Mouse (Mus musculus) limb, embryonic 10.5 days (tissue): Measurements from ENCODE around the gene Tesmin. TPM values are rescaled to one million over a fixed set of nuclear protein-coding genes. Genes with fewer than 3 reads are reported as not detected.

Source experiments
- DNase-seq: peaks from one replicate; pipeline ENCODE4 v3.0.0-alpha.2; 2017; ENCODE audit warnings: low spot score
- H3K27ac ChIP-seq: fragments of 300-500 bp; sonication (generic); 2 replicates; pipeline ENCODE4 v1.5.1; 2016; ENCODE audit warnings: mild to moderate bottlenecking
- H3K27me3 ChIP-seq: fragments of 300-500 bp; sonication (generic); 2 replicates; pipeline ENCODE4 v1.6.1; 2016; ENCODE audit warnings: low read depth, mild to moderate bottlenecking; ENCODE audit not compliant: poor library complexity, severe bottlenecking
- H3K36me3 ChIP-seq: fragments of 300-500 bp; sonication (generic); 2 replicates; pipeline ENCODE4 v1.6.1; 2016; ENCODE audit warnings: mild to moderate bottlenecking, moderate library complexity
- H3K4me1 ChIP-seq: fragments of 300-500 bp; sonication (generic); 2 replicates; pipeline ENCODE4 v1.6.1; 2016
- H3K4me3 ChIP-seq: fragments of 300-500 bp; sonication (generic); 2 replicates; pipeline ENCODE4 v1.5.1; 2016; ENCODE audit warnings: mild to moderate bottlenecking, moderate library complexity
- H3K9me3 ChIP-seq: fragments of 300-500 bp; sonication (generic); replicated peaks from 2 replicates; pipeline ENCODE4 v1.6.1; 2016; ENCODE audit warnings: mild to moderate bottlenecking
- WGBS: fragments of 180-500 bp; shearing (Covaris S2); methylation state at CpG from one replicate; pipeline ENCODE4 v1.1.7; 2016; 5-methylcytosine and 5-hydroxymethylcytosine counted together
- polyA plus RNA-seq: library from polyadenylated mRNA; unstranded; fragments of >200 nt; fragmentation: Nextera tagmentation; extraction: Ambion mirVana; gene quantifications from 2 replicates; pipeline ENCODE4 v1.2.1, GENCODE M21; 2016

Gene Tesmin
- polyA plus RNA-seq, 1 experiment from 2014 or later = 0.20 TPM

GRCm38 (mm10) chr19:3365089-3365488 lies 23.6 kb upstream of the Tesmin start:
- Histone ChIP-seq H3K4me3 (no peak overlapping the region), H3K36me3 (0 out of 2 replicates have a peak, but pooled peaks cover 2% of the 10 kb centered on the region), H3K27ac (no peak overlapping the region), H3K27me3 (no peaks in the 10 kb centered on the region), H3K4me1 (no peaks in the 10 kb centered on the region), H3K9me3 (no peaks in the 10 kb centered on the region)
- WGBS = 87% methylated on average over 3 of the region's 3 CpGs
- no peak for DNase-seq

GRCm38 (mm10) chr19:3368276-3368675 lies 20.4 kb upstream of the Tesmin start:
- H3K36me3 ChIP-seq = 0 out of 2 replicates have a peak, but pooled peaks cover 2% of the 10 kb centered on the region

GRCm38 (mm10) chr19:3373380-3373779 lies 15.3 kb upstream of the Tesmin start:
- no peaks in the 10 kb centered on the region for H3K36me3 ChIP-seq
- no peaks in the 10 kb centered on the region for H3K4me1 ChIP-seq
- no peak overlapping the region for H3K4me3 ChIP-seq
- DNase-seq = no peak
- no peak overlapping the region for H3K27ac ChIP-seq
- H3K27me3 ChIP-seq = no peaks in the 10 kb centered on the region
- 67% methylated on average over 12 of the region's 12 CpGs for WGBS
- H3K9me3 ChIP-seq = no peaks in the 10 kb centered on the region

More at GRCm38 (mm10) chr19:3368276-3368675, 20.4 kb upstream of the Tesmin start:
- WGBS = 96% methylated on average over 3 of the region's 3 CpGs
- no peak for DNase-seq
- no peaks in the 10 kb centered on the region for H3K27me3 ChIP-seq
- no peak overlapping the region for H3K4me3 ChIP-seq
- no peak overlapping the region for H3K27ac ChIP-seq
- no peaks in the 10 kb centered on the region for H3K9me3 ChIP-seq
- no peaks in the 10 kb centered on the region for H3K4me1 ChIP-seq

GRCm38 (mm10) chr19:3374028-3374427 lies 14.6 kb upstream of the Tesmin start:
- WGBS = 58% methylated on average over 2 of the region's 2 CpGs
- H3K9me3 ChIP-seq = no peaks in the 10 kb centered on the region
- H3K4me1 ChIP-seq = no peaks in the 10 kb centered on the region
- H3K36me3 ChIP-seq = no peaks in the 10 kb centered on the region
- H3K27me3 ChIP-seq = no peaks in the 10 kb centered on the region
- no peak overlapping the region for H3K27ac ChIP-seq
- no peak for DNase-seq
- H3K4me3 ChIP-seq = no peak overlapping the region

GRCm38 (mm10) chr19:3375945-3376495 lies 12.6 kb upstream of the Tesmin start:
- H3K9me3 ChIP-seq = no peaks in the 10 kb centered on the region
- no peaks in the 10 kb centered on the region for H3K36me3 ChIP-seq
- no peak overlapping the region for H3K4me3 ChIP-seq
- no peaks in the 10 kb centered on the region for H3K4me1 ChIP-seq
- no peak overlapping the region for H3K27ac ChIP-seq
- 62% methylated on average over 7 of the region's 7 CpGs for WGBS
- H3K27me3 ChIP-seq = no peaks in the 10 kb centered on the region
- DNase-seq = no peak

GRCm38 (mm10) chr19:3376966-3377715 lies 11.5 kb upstream of the Tesmin start:
- no peak for DNase-seq
- Histone ChIP-seq H3K27ac (no peak overlapping the region), H3K4me3 (no peak overlapping the region), H3K4me1 (no peaks in the 10 kb centered on the region), H3K9me3 (no peaks in the 10 kb centered on the region), H3K27me3 (no peaks in the 10 kb centered on the region), H3K36me3 (no peaks in the 10 kb centered on the region)
- WGBS = 33% methylated on average over 4 of the region's 4 CpGs

GRCm38 (mm10) chr19:3378614-3379013 lies 10.0 kb upstream of the Tesmin start:
- Histone ChIP-seq H3K9me3 (no peaks in the 10 kb centered on the region), H3K36me3 (no peaks in the 10 kb centered on the region), H3K4me3 (no peak overlapping the region), H3K4me1 (no peaks in the 10 kb centered on the region), H3K27me3 (no peaks in the 10 kb centered on the region), H3K27ac (no peak overlapping the region)
- 95% methylated on average over 3 of the region's 3 CpGs for WGBS
- DNase-seq = no peak

GRCm38 (mm10) chr19:3388061-3388460 lies 596 bp upstream of the Tesmin start:
- Histone ChIP-seq H3K9me3 (0 out of 2 replicates have a peak, but pooled peaks cover 4% of the 10 kb centered on the region), H3K4me1 (peaks cover 9% of the 10 kb centered on the region), H3K27ac (no peak overlapping the region), H3K36me3 (no peaks in the 10 kb centered on the region), H3K27me3 (no peaks in the 10 kb centered on the region), H3K4me3 (no peak overlapping the region)
- DNase-seq = no peak
- 69% methylated on average over 6 of the region's 6 CpGs for WGBS

- 0% methylated on average over 43 of the region's 43 CpGs for WGBS
- Histone ChIP-seq H3K4me3 (peak overlapping the region; percentile 57), H3K27ac (peak overlapping the region; percentile 86), H3K9me3 (0 out of 2 replicates have a peak, but pooled peaks cover 4% of the 10 kb centered on the region), H3K27me3 (no peaks in the 10 kb centered on the region), H3K36me3 (no peaks in the 10 kb centered on the region), H3K4me1 (peaks cover 9% of the 10 kb centered on the region)
- peak; percentile 90 for DNase-seq
These were observed 432 bp downstream of the Tesmin start for GRCm38 (mm10) chr19:3389089-3389488.

- no peak for DNase-seq
- Histone ChIP-seq H3K9me3 (0 out of 2 replicates have a peak, but pooled peaks cover 4% of the 10 kb centered on the region), H3K27ac (no peak overlapping the region), H3K4me1 (peaks cover 9% of the 10 kb centered on the region), H3K4me3 (no peak overlapping the region), H3K27me3 (no peaks in the 10 kb centered on the region), H3K36me3 (no peaks in the 10 kb centered on the region)
- WGBS = 35% methylated on average over 1 of the region's 1 CpGs
These were observed 3.7 kb downstream of the Tesmin start for GRCm38 (mm10) chr19:3392384-3392783.

- Histone ChIP-seq H3K36me3 (no peaks in the 10 kb centered on the region), H3K9me3 (0 out of 2 replicates have a peak, but pooled peaks cover 4% of the 10 kb centered on the region), H3K4me1 (peaks cover 2% of the 10 kb centered on the region), H3K4me3 (no peak overlapping the region), H3K27ac (no peak overlapping the region), H3K27me3 (no peaks in the 10 kb centered on the region)
- 84% methylated on average over 3 of the region's 3 CpGs for WGBS
- DNase-seq = no peak
These were observed 5.6 kb downstream of the Tesmin start for GRCm38 (mm10) chr19:3394216-3394615.

- Histone ChIP-seq H3K27me3 (no peaks in the 10 kb centered on the region), H3K4me3 (no peak overlapping the region), H3K36me3 (no peaks in the 10 kb centered on the region), H3K4me1 (no peaks in the 10 kb centered on the region), H3K27ac (no peak overlapping the region), H3K9me3 (no peaks in the 10 kb centered on the region)
- 85% methylated on average over 4 of the region's 4 CpGs for WGBS
- no peak for DNase-seq
These were observed 11.4 kb downstream of the Tesmin start for GRCm38 (mm10) chr19:3400057-3400456.

GRCm38 (mm10) chr19:3401504-3401903 lies 12.8 kb downstream of the Tesmin start:
- no peaks in the 10 kb centered on the region for H3K36me3 ChIP-seq
- H3K4me3 ChIP-seq = no peak overlapping the region
- H3K9me3 ChIP-seq = no peaks in the 10 kb centered on the region
- DNase-seq = no peak
- 94% methylated on average over 7 of the region's 7 CpGs for WGBS
- no peaks in the 10 kb centered on the region for H3K4me1 ChIP-seq
- H3K27me3 ChIP-seq = no peaks in the 10 kb centered on the region
- H3K27ac ChIP-seq = no peak overlapping the region
